Mouse (Mus musculus) E14TG2a.4 (cell line): Measurements from ENCODE around the gene Mertk.

ENCODE experiments used
- CTCF ChIP-seq: conservative IDR thresholded peaks from 2 replicates; pipeline ENCODE4 v1.5.1; 2014; ENCODE audit warnings: low read length
- NANOG ChIP-seq: IDR thresholded peaks from 2 replicates; pipeline ENCODE4 v1.6.1; 2014; ENCODE audit warnings: borderline replicate concordance, low read length, mixed read lengths
- POU5F1 ChIP-seq: IDR thresholded peaks from 2 replicates; pipeline ENCODE4 v1.6.1; 2014; ENCODE audit warnings: low read length, borderline replicate concordance

DNA sequence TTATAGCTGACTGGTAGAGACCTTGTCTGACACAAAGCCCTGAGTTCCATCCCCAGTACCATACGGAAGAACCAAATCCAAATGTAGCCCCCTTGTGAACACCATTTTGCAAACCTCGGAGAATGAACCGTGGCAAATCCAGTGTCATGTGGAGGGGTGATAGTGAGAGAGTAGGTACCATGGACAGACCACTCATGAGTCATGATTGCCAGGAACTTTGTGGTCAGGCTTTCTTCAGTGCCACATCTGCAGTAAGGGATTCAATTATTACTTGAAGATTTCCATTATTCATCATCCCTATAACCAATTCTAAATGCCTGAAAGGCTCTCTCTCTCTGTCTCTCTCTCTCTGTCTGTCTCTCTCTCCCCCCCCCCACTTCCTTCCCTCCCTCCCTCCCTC lies 89.0 kb downstream of the Mertk start:
- no peak for TF ChIP-seq CTCF
- TF ChIP-seq POU5F1, result no peak
- no peak for TF ChIP-seq NANOG
